Mouse (Mus musculus): ENCODE results near the gene Abl1. TPM values are rescaled to one million over a fixed set of nuclear protein-coding genes. Genes with fewer than 3 reads are reported as not detected.

The Abl1 gene
- total and polyA plus RNA-seq, 3 experiments: 9.8 to 22.4 (median 15.2) TPM

- Histone ChIP-seq H3K4me3 (replicated peaks in 1 of 3; ENCODE audit: low read depth in 2 of 3, low read length in 2 of 3, poor library complexity in 1 of 3) (peak overlapping the region in 1 of 3 experiments; percentile 78), H3K36me3 (replicated peaks in 1 of 2; ENCODE audit: control insufficient read depth in 1 of 2, insufficient read depth in 1 of 2, low read length in 1 of 2) (no peaks in the 10 kb centered on the region), H3K27me3 (replicated peaks) (no peaks in the 10 kb centered on the region), H3K79me2 (replicated peaks; ENCODE audit: control insufficient read depth, extremely low read depth, insufficient read depth, poor library complexity, severe bottlenecking) (no peaks in the 10 kb centered on the region; the same call in 1 of the 2 replicates), H3K4me2 (ENCODE audit: insufficient read depth, low read depth, poor library complexity, severe bottlenecking) (peak overlapping the region; percentile 82; the same call in 1 of the 2 replicates), H3K9me3 (replicated peaks; ENCODE audit: low read length) (no peaks in the 10 kb centered on the region), H3K9ac (ENCODE audit: insufficient read depth, low read depth) (no peak overlapping the region), H3K27ac (ENCODE audit: insufficient read depth, low read depth) (no peak overlapping the region), H3K4me1 (ENCODE audit: control insufficient read depth in 1 of 2, insufficient read depth in 2 of 2) (peaks cover 6 to 41% of the 10 kb centered on the region in 2 experiments; a peak in 3 of 4 replicates)
- TF ChIP-seq NELFE (IDR thresholded peaks at IDR 0.05; ENCODE audit: low read depth, low read length) (no peak), MAZ (IDR thresholded peaks at IDR 0.05; ENCODE audit: low read depth, low read length) (no peak), CHD1 (IDR thresholded peaks at IDR 0.05; ENCODE audit: low read depth, low read length) (no peak), IRF4 (IDR thresholded peaks at IDR 0.05; ENCODE audit: low read depth, low read length) (no peak), RCOR1 (conservative IDR thresholded peaks at IDR 0.05; ENCODE audit: low read depth, low read length) (no peak), E2F4 (IDR thresholded peaks at IDR 0.05; ENCODE audit: insufficient replicate concordance, low read depth, low read length) (no peak), CHD2 (IDR thresholded peaks at IDR 0.05; ENCODE audit: low read length) (no peak), ETS1 (conservative IDR thresholded peaks at IDR 0.05; ENCODE audit: low read depth, low read length) (no peak), ZC3H11A (IDR thresholded peaks at IDR 0.05; ENCODE audit: low read depth, low read length) (no peak), POLR2A (IDR thresholded peaks at IDR 0.05; ENCODE audit: low read depth, low read length) (no peak), HCFC1 (IDR thresholded peaks at IDR 0.05; ENCODE audit: low read depth, low read length) (no peak), GABPA (IDR thresholded peaks at IDR 0.05; ENCODE audit: insufficient replicate concordance, low read depth, low read length) (no peak), MAFK (IDR thresholded peaks at IDR 0.05; ENCODE audit: insufficient replicate concordance, low read length) (no peak), ELF1 (IDR thresholded peaks at IDR 0.05; ENCODE audit: low read depth, low read length) (no peak), KAT2A (IDR thresholded peaks at IDR 0.05; ENCODE audit: insufficient replicate concordance, low read length) (no peak), USF2 (conservative IDR thresholded peaks at IDR 0.05; ENCODE audit: low read depth, low read length) (no peak), CTCF (conservative IDR thresholded peaks at IDR 0.05 in 1 of 2, IDR thresholded peaks at IDR 0.05 in 1 of 2; ENCODE audit: low read depth in 2 of 2, low read length in 2 of 2) (no peak), MEF2A (IDR thresholded peaks at IDR 0.05; ENCODE audit: borderline replicate concordance, low read depth, low read length) (no peak), ZKSCAN1 (IDR thresholded peaks at IDR 0.05; ENCODE audit: borderline replicate concordance, low read depth, low read length) (no peak), EP300 (IDR thresholded peaks at IDR 0.05; ENCODE audit: low read length) (no peak)
- dilution Hi-C loops (cut with MboI; ENCODE audit: extremely low pct_ligation_motif_present, extremely low pct_unique_long_range_greater_than_20kb, low sequenced_read_pairs) (no loop called here), in situ Hi-C loops (cut with MboI; ENCODE audit: low pct_ligation_motif_present, low pct_unique_long_range_greater_than_20kb, low sequenced_read_pairs) (no loop called here)
- no peak for DNase-seq (ENCODE audit: extremely low read depth)
Measured at GRCm38 (mm10) chr2:31761115-31761531, 72.9 kb downstream of the Abl1 start.

- dilution Hi-C loops (cut with MboI; ENCODE audit: extremely low pct_ligation_motif_present, extremely low pct_unique_long_range_greater_than_20kb, low sequenced_read_pairs): no loop called here
- no peak overlapping the region for H3K9ac ChIP-seq (ENCODE audit: insufficient read depth, low read depth)
Measured at GRCm38 (mm10) chr2:31761585-31761984, 73.4 kb downstream of the Abl1 start.

More at GRCm38 (mm10) chr2:31761585-31761984, 73.4 kb downstream of the Abl1 start:
- H3K27ac ChIP-seq (ENCODE audit: insufficient read depth, low read depth): no peak overlapping the region
- no peak for DNase-seq (ENCODE audit: extremely low read depth)
- peaks cover 0 to 1% of the 10 kb centered on the region in 2 experiments for H3K36me3 ChIP-seq (replicated peaks in 1 of 2; ENCODE audit: control insufficient read depth in 1 of 2, insufficient read depth in 1 of 2, low read length in 1 of 2)
- no peak for TF ChIP-seq PAX5 (IDR thresholded peaks at IDR 0.05; ENCODE audit: low read length)
- TF ChIP-seq GABPA (IDR thresholded peaks at IDR 0.05; ENCODE audit: insufficient replicate concordance, low read depth, low read length): no peak
- TF ChIP-seq MYC (IDR thresholded peaks at IDR 0.05; ENCODE audit: low read depth, low read length): no peak
- no peak for TF ChIP-seq MAZ (IDR thresholded peaks at IDR 0.05; ENCODE audit: low read depth, low read length)
- no peak for TF ChIP-seq POLR2AphosphoS2 (IDR thresholded peaks at IDR 0.05; ENCODE audit: low read depth, low read length)
- TF ChIP-seq ETS1 (conservative IDR thresholded peaks at IDR 0.05; ENCODE audit: low read depth, low read length): no peak
- TF ChIP-seq ZKSCAN1 (IDR thresholded peaks at IDR 0.05; ENCODE audit: borderline replicate concordance, low read depth, low read length): no peak
- no peak for TF ChIP-seq SIN3A (IDR thresholded peaks at IDR 0.05; ENCODE audit: low read length)
- no peak for TF ChIP-seq CHD2 (IDR thresholded peaks at IDR 0.05; ENCODE audit: low read length)
- no peak for TF ChIP-seq HCFC1 (IDR thresholded peaks at IDR 0.05; ENCODE audit: low read depth, low read length)
- TF ChIP-seq ZNF384 (IDR thresholded peaks at IDR 0.05; ENCODE audit: low read depth, low read length): no peak
- TF ChIP-seq RCOR1 (conservative IDR thresholded peaks at IDR 0.05; ENCODE audit: low read depth, low read length): no peak
- TF ChIP-seq MAFK (IDR thresholded peaks at IDR 0.05; ENCODE audit: insufficient replicate concordance, low read length): no peak
- no peak for TF ChIP-seq ELF1 (IDR thresholded peaks at IDR 0.05; ENCODE audit: low read depth, low read length)
- TF ChIP-seq ZMIZ1 (IDR thresholded peaks at IDR 0.05; ENCODE audit: low read depth, low read length): no peak
- TF ChIP-seq SMC3 (IDR thresholded peaks at IDR 0.05; ENCODE audit: low read depth, low read length): no peak
- TF ChIP-seq UBTF (IDR thresholded peaks at IDR 0.05; ENCODE audit: low read depth, low read length): no peak
- TF ChIP-seq NELFE (IDR thresholded peaks at IDR 0.05; ENCODE audit: low read depth, low read length): no peak
- no peak for TF ChIP-seq USF1 (IDR thresholded peaks at IDR 0.05; ENCODE audit: low read depth, low read length)
- no peak for TF ChIP-seq ZC3H11A (IDR thresholded peaks at IDR 0.05; ENCODE audit: low read depth, low read length)
- in situ Hi-C loops (cut with MboI; ENCODE audit: low pct_ligation_motif_present, low pct_unique_long_range_greater_than_20kb, low sequenced_read_pairs): no loop called here
- no peak overlapping the region for H3K4me3 ChIP-seq (replicated peaks in 1 of 3; ENCODE audit: low read depth in 2 of 3, low read length in 2 of 3, poor library complexity in 1 of 3)
- H3K9me3 ChIP-seq (replicated peaks; ENCODE audit: low read length): no peaks in the 10 kb centered on the region
- H3K4me1 ChIP-seq (ENCODE audit: control insufficient read depth in 1 of 2, insufficient read depth in 2 of 2): peaks cover 6 to 41% of the 10 kb centered on the region in 2 experiments; a peak in 3 of 4 replicates
- no peaks in the 10 kb centered on the region; the same call in 1 of the 2 replicates for H3K79me2 ChIP-seq (replicated peaks; ENCODE audit: control insufficient read depth, extremely low read depth, insufficient read depth, poor library complexity, severe bottlenecking)
- H3K4me2 ChIP-seq (ENCODE audit: insufficient read depth, low read depth, poor library complexity, severe bottlenecking): no peak overlapping the region
- no peaks in the 10 kb centered on the region for H3K27me3 ChIP-seq (replicated peaks)

Data from CH12.LX (cell line).